Mouse (Mus musculus) spleen, adult 2 months (tissue): ENCODE results near the gene Arhgap27.
"Not testable (repeated sequence)": the region's sequence is repeated elsewhere in the genome, so short reads cannot be mapped to it uniquely, and the experiment has no call there.

Source experiments
- CTCF ChIP-seq: fragments of 200-500 bp; IDR thresholded peaks from 2 replicates; pipeline ENCODE4 v1.5.1; 2011; ENCODE audit warnings: mild to moderate bottlenecking, inconsistent platforms; ENCODE audit not compliant: insufficient read depth, insufficient read length, insufficient replicate concordance; ENCODE audit errors: extremely low read depth
- POLR2A ChIP-seq: fragments of 200-500 bp; IDR thresholded peaks from 2 replicates; pipeline ENCODE4 v1.6.1; 2011; ENCODE audit warnings: low read depth, low read length, inconsistent platforms

GRCm38 (mm10) chr11:103407136-103407535 is 43.6 kb upstream of the Arhgap27 start:
- not testable (repeated sequence) for TF ChIP-seq CTCF, POLR2A
